Mouse (Mus musculus): ENCODE results near the gene Dse. TPM values are rescaled to one million over a fixed set of nuclear protein-coding genes. Genes with fewer than 3 reads are reported as not detected.

Gene Dse
- polyA plus RNA-seq, 1 experiment from 2014 or later, result 24.1 TPM

- Histone ChIP-seq H3K4me3 (ENCODE audit: low read length) (no peak overlapping the region), H3K9ac (ENCODE audit: low read depth, low read length) (no peak overlapping the region), H3K36me3 (ENCODE audit: control insufficient read depth, insufficient read depth, low read length) (no peaks in the 10 kb centered on the region), H3K27ac (ENCODE audit: low read depth, low read length) (no peak overlapping the region), H3K27me3 (ENCODE audit: control insufficient read depth, insufficient read depth, low read length) (no peaks in the 10 kb centered on the region), H3K4me1 (ENCODE audit: control insufficient read depth, insufficient read depth, low read length) (peaks cover 8% of the 10 kb centered on the region; the same call in 1 of the 2 replicates), H3K4me2 (replicated peaks; ENCODE audit: low read depth, low read length) (no peak overlapping the region), H3K9me3 (ENCODE audit: control insufficient read depth, low read length) (no peaks in the 10 kb centered on the region; the same call in 1 of the 2 replicates)
- no peak for ATAC-seq (ENCODE audit: low FRiP score, low TSS enrichment)
- WGBS, result 89% methylated on average over 5 of the region's 5 CpGs
These were observed 13.0 kb downstream of the Dse start for GRCm38 (mm10) chr10:34194503-34194902.

GRCm38 (mm10) chr10:34186571-34187260 lies 20.8 kb downstream of the Dse start:
- no peaks in the 10 kb centered on the region for H3K27me3 ChIP-seq (ENCODE audit: control insufficient read depth, insufficient read depth, low read length)
- 77% methylated on average over 10 of the region's 10 CpGs for WGBS
- H3K9me3 ChIP-seq (ENCODE audit: control insufficient read depth, low read length), result no peaks in the 10 kb centered on the region
- H3K36me3 ChIP-seq (ENCODE audit: control insufficient read depth, insufficient read depth, low read length), result peaks cover 4% of the 10 kb centered on the region; the same call in 1 of the 2 replicates
- H3K4me3 ChIP-seq (ENCODE audit: low read length), result no peak overlapping the region
- no peak overlapping the region for H3K9ac ChIP-seq (ENCODE audit: low read depth, low read length)
- ATAC-seq (ENCODE audit: low FRiP score, low TSS enrichment), result no peak
- no peak overlapping the region for H3K27ac ChIP-seq (ENCODE audit: low read depth, low read length)
- no peak overlapping the region for H3K4me2 ChIP-seq (replicated peaks; ENCODE audit: low read depth, low read length)
- H3K4me1 ChIP-seq (ENCODE audit: control insufficient read depth, insufficient read depth, low read length), result peaks cover 7% of the 10 kb centered on the region; the same call in 1 of the 2 replicates

GRCm38 (mm10) chr10:34185556-34185955 lies 22.0 kb downstream of the Dse start:
- H3K9me3 ChIP-seq (ENCODE audit: control insufficient read depth, low read length), result no peaks in the 10 kb centered on the region
- peaks cover 7% of the 10 kb centered on the region; the same call in 1 of the 2 replicates for H3K4me1 ChIP-seq (ENCODE audit: control insufficient read depth, insufficient read depth, low read length)
- 51% methylated on average over 4 of the region's 4 CpGs for WGBS
- peaks cover 4% of the 10 kb centered on the region; the same call in 1 of the 2 replicates for H3K36me3 ChIP-seq (ENCODE audit: control insufficient read depth, insufficient read depth, low read length)
- H3K4me2 ChIP-seq (replicated peaks; ENCODE audit: low read depth, low read length), result no peak overlapping the region
- H3K27me3 ChIP-seq (ENCODE audit: control insufficient read depth, insufficient read depth, low read length), result no peaks in the 10 kb centered on the region
- H3K4me3 ChIP-seq (ENCODE audit: low read length), result no peak overlapping the region
- no peak overlapping the region for H3K9ac ChIP-seq (ENCODE audit: low read depth, low read length)
- H3K27ac ChIP-seq (ENCODE audit: low read depth, low read length), result no peak overlapping the region; the same call in 1 of the 2 replicates
- ATAC-seq (ENCODE audit: low FRiP score, low TSS enrichment), result no peak

DNA sequence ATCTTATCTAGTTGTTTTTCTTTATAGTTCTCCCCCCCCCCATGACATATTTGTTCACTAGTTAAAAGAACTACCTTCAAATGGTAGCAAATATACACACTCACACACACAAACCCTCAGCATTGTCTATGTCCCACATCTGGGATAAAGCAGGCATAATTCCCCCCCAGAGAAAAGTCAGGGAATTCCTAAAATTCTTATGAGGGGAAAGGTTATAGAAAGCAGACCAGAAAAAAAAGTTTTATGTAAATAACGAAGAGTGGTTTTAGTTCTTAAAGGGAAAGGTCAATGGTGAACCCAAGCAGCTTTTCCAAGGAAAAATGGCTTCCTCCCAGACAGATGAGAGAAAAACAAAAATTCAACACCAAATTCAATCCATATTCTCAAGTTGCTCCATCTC lies 22.6 kb downstream of the Dse start:
- Histone ChIP-seq H3K4me2 (replicated peaks; ENCODE audit: low read depth, low read length) (no peak overlapping the region), H3K9ac (ENCODE audit: low read depth, low read length) (no peak overlapping the region), H3K4me1 (ENCODE audit: control insufficient read depth, insufficient read depth, low read length) (peaks cover 7% of the 10 kb centered on the region; the same call in 1 of the 2 replicates), H3K4me3 (ENCODE audit: low read length) (no peak overlapping the region), H3K9me3 (ENCODE audit: control insufficient read depth, low read length) (no peaks in the 10 kb centered on the region), H3K27ac (ENCODE audit: low read depth, low read length) (no peak overlapping the region), H3K36me3 (ENCODE audit: control insufficient read depth, insufficient read depth, low read length) (peaks cover 4% of the 10 kb centered on the region; the same call in 1 of the 2 replicates), H3K27me3 (ENCODE audit: control insufficient read depth, insufficient read depth, low read length) (no peaks in the 10 kb centered on the region)
- 51% methylated on average over 1 of the region's 1 CpGs for WGBS
- no peak for ATAC-seq (ENCODE audit: low FRiP score, low TSS enrichment)

- 89% methylated on average over 7 of the region's 7 CpGs for WGBS
- no peak for ATAC-seq (ENCODE audit: low FRiP score, low TSS enrichment)
- Histone ChIP-seq H3K4me1 (ENCODE audit: control insufficient read depth, insufficient read depth, low read length) (peaks cover 7% of the 10 kb centered on the region; the same call in 1 of the 2 replicates), H3K27me3 (ENCODE audit: control insufficient read depth, insufficient read depth, low read length) (no peaks in the 10 kb centered on the region), H3K36me3 (ENCODE audit: control insufficient read depth, insufficient read depth, low read length) (peaks cover 4% of the 10 kb centered on the region; the same call in 1 of the 2 replicates), H3K4me3 (ENCODE audit: low read length) (no peak overlapping the region), H3K9ac (ENCODE audit: low read depth, low read length) (no peak overlapping the region), H3K4me2 (replicated peaks; ENCODE audit: low read depth, low read length) (no peak overlapping the region), H3K27ac (ENCODE audit: low read depth, low read length) (no peak overlapping the region), H3K9me3 (ENCODE audit: control insufficient read depth, low read length) (no peaks in the 10 kb centered on the region)
These were observed 23.8 kb downstream of the Dse start for GRCm38 (mm10) chr10:34183731-34184130.

DNA sequence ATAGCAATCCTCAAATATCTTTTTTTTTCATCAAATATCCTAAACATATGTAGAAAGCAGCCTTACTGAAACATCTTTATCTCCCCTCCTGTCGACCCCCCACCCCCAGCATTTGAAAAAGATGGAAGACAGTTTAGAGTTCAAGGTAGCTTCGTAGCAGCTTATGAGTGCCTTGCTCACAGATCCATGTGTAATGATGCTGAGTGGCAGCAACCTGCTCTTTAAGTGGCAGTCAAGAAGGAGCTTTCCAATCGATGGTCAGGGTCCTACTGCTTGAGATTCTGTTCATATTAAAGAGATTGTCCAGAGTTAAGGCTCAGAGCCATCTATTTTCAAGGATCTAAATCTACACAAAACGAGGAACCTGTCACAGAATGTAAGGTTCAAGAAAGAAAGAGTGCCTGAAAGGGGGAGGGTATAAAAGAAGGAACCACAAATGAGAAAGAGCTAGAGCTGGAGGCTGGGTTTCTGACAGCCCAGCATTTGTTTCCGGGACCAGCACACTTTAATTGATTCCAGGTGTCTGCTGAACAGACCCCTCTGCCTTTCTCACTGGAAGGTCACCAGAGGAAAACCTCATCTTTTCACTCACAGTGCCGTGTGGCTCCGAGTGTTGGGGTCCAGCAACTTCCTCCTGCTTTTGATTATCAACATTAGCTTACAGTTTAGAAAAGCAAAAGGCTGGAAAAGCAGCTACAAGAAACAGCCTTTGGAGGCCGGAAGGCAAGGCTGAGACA lies 31.5 kb downstream of the Dse start:
- no peak overlapping the region for H3K4me3 ChIP-seq (ENCODE audit: low read length)
- no peak overlapping the region for H3K27ac ChIP-seq (ENCODE audit: low read depth, low read length)
- no peaks in the 10 kb centered on the region for H3K4me1 ChIP-seq (ENCODE audit: control insufficient read depth, insufficient read depth, low read length)
- ATAC-seq (ENCODE audit: low FRiP score, low TSS enrichment), result no peak
- H3K36me3 ChIP-seq (ENCODE audit: control insufficient read depth, insufficient read depth, low read length), result no peaks in the 10 kb centered on the region
- WGBS, result 39% methylated on average over 8 of the region's 8 CpGs
- H3K9ac ChIP-seq (ENCODE audit: low read depth, low read length), result no peak overlapping the region
- H3K27me3 ChIP-seq (ENCODE audit: control insufficient read depth, insufficient read depth, low read length), result no peaks in the 10 kb centered on the region
- no peaks in the 10 kb centered on the region for H3K9me3 ChIP-seq (ENCODE audit: control insufficient read depth, low read length)
- H3K4me2 ChIP-seq (replicated peaks; ENCODE audit: low read depth, low read length), result no peak overlapping the region

GRCm38 (mm10) chr10:34172663-34173282 lies 34.7 kb downstream of the Dse start:
- Histone ChIP-seq H3K4me3 (ENCODE audit: low read length) (no peak overlapping the region), H3K9me3 (ENCODE audit: control insufficient read depth, low read length) (no peaks in the 10 kb centered on the region), H3K27me3 (ENCODE audit: control insufficient read depth, insufficient read depth, low read length) (no peaks in the 10 kb centered on the region), H3K4me1 (ENCODE audit: control insufficient read depth, insufficient read depth, low read length) (no peaks in the 10 kb centered on the region), H3K4me2 (replicated peaks; ENCODE audit: low read depth, low read length) (no peak overlapping the region), H3K27ac (ENCODE audit: low read depth, low read length) (no peak overlapping the region), H3K9ac (ENCODE audit: low read depth, low read length) (no peak overlapping the region), H3K36me3 (ENCODE audit: control insufficient read depth, insufficient read depth, low read length) (no peaks in the 10 kb centered on the region)
- peak; percentile 82; the same call in 1 of the 2 replicates for ATAC-seq (ENCODE audit: low FRiP score, low TSS enrichment)
- 48% methylated on average over 4 of the region's 4 CpGs for WGBS

- no peaks in the 10 kb centered on the region for H3K36me3 ChIP-seq (ENCODE audit: control insufficient read depth, insufficient read depth, low read length)
- no peak overlapping the region for H3K4me3 ChIP-seq (ENCODE audit: low read length)
- H3K9me3 ChIP-seq (ENCODE audit: control insufficient read depth, low read length), result no peaks in the 10 kb centered on the region
- WGBS, result 80% methylated on average over 4 of the region's 4 CpGs
- H3K9ac ChIP-seq (ENCODE audit: low read depth, low read length), result no peak overlapping the region
- H3K27ac ChIP-seq (ENCODE audit: low read depth, low read length), result no peak overlapping the region
- H3K4me1 ChIP-seq (ENCODE audit: control insufficient read depth, insufficient read depth, low read length), result no peaks in the 10 kb centered on the region
- H3K27me3 ChIP-seq (ENCODE audit: control insufficient read depth, insufficient read depth, low read length), result no peaks in the 10 kb centered on the region
- no peak for ATAC-seq (ENCODE audit: low FRiP score, low TSS enrichment)
- no peak overlapping the region for H3K4me2 ChIP-seq (replicated peaks; ENCODE audit: low read depth, low read length)
These were observed 35.9 kb downstream of the Dse start for GRCm38 (mm10) chr10:34171660-34172059.

Measured in kidney, embryonic 14.5 days (tissue).